Mouse (Mus musculus): Measurements from ENCODE around the gene Nxn. TPM values are rescaled to one million over a fixed set of nuclear protein-coding genes. Genes with fewer than 3 reads are reported as not detected.

Gene Nxn
- polyA plus RNA-seq, 1 experiment: 9.2 TPM

- no peak overlapping the region for H3K27ac ChIP-seq (ENCODE audit: insufficient read depth, low read length)
- TF ChIP-seq POLR2A (IDR thresholded peaks at IDR 0.05; ENCODE audit: extremely low read depth, insufficient read depth, low read length) (no peak), CTCF (IDR thresholded peaks at IDR 0.05; ENCODE audit: extremely low read depth, insufficient read depth, low read length) (no peak)
- peaks cover 2% of the 10 kb centered on the region; the same call in 1 of the 2 replicates for H3K4me1 ChIP-seq (ENCODE audit: control insufficient read depth, insufficient read depth, low read length)
- H3K4me3 ChIP-seq (ENCODE audit: insufficient read depth, low read length): no peak overlapping the region
Measured at GRCm38 (mm10) chr11:76372534-76372933, 26.4 kb downstream of the Nxn start.

GRCm38 (mm10) chr11:76372120-76372519, 26.8 kb downstream of the Nxn start:
- Histone ChIP-seq H3K4me3 (ENCODE audit: insufficient read depth, low read length) (no peak overlapping the region), H3K4me1 (ENCODE audit: control insufficient read depth, insufficient read depth, low read length) (peaks cover 2% of the 10 kb centered on the region; the same call in 1 of the 2 replicates), H3K27ac (ENCODE audit: insufficient read depth, low read length) (no peak overlapping the region)
- no peak for TF ChIP-seq CTCF (IDR thresholded peaks at IDR 0.05; ENCODE audit: extremely low read depth, insufficient read depth, low read length)
- no peak for TF ChIP-seq POLR2A (IDR thresholded peaks at IDR 0.05; ENCODE audit: extremely low read depth, insufficient read depth, low read length)

DNA sequence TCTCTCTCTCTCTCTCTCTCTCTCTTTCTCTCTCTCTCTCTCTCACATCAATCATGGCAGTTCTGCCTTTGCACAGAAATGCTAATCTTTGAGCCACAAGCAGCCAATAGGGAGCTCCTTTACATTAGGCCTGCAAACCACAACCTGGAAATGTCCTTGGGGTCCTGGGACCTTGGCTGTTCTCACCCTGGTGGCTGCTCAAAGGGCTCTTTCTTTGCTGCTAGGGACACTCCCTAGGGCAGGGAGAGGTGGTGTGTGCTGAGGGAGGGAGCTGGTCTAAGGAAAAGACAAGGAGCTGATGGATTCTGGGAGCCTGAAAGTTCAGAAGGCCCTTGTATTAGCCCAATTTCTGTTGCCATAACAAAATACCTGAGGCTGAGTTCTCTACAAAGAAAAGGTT, 28.4 kb downstream of the Nxn start:
- Histone ChIP-seq H3K4me3 (ENCODE audit: insufficient read depth, low read length) (no peak overlapping the region), H3K27ac (ENCODE audit: insufficient read depth, low read length) (no peak overlapping the region), H3K4me1 (ENCODE audit: control insufficient read depth, insufficient read depth, low read length) (peaks cover 2% of the 10 kb centered on the region; the same call in 1 of the 2 replicates)
- TF ChIP-seq POLR2A (IDR thresholded peaks at IDR 0.05; ENCODE audit: extremely low read depth, insufficient read depth, low read length) (no peak), CTCF (IDR thresholded peaks at IDR 0.05; ENCODE audit: extremely low read depth, insufficient read depth, low read length) (no peak)

GRCm38 (mm10) chr11:76366720-76367119, 32.2 kb downstream of the Nxn start:
- Histone ChIP-seq H3K4me3 (ENCODE audit: insufficient read depth, low read length) (no peak overlapping the region), H3K4me1 (ENCODE audit: control insufficient read depth, insufficient read depth, low read length) (no peaks in the 10 kb centered on the region), H3K27ac (ENCODE audit: insufficient read depth, low read length) (no peak overlapping the region)
- TF ChIP-seq POLR2A (IDR thresholded peaks at IDR 0.05; ENCODE audit: extremely low read depth, insufficient read depth, low read length) (no peak), CTCF (IDR thresholded peaks at IDR 0.05; ENCODE audit: extremely low read depth, insufficient read depth, low read length) (no peak)

- H3K4me1 ChIP-seq (ENCODE audit: control insufficient read depth, insufficient read depth, low read length): no peaks in the 10 kb centered on the region
- H3K4me3 ChIP-seq (ENCODE audit: insufficient read depth, low read length): no peak overlapping the region
- TF ChIP-seq POLR2A (IDR thresholded peaks at IDR 0.05; ENCODE audit: extremely low read depth, insufficient read depth, low read length) (no peak), CTCF (IDR thresholded peaks at IDR 0.05; ENCODE audit: extremely low read depth, insufficient read depth, low read length) (no peak)
- H3K27ac ChIP-seq (ENCODE audit: insufficient read depth, low read length): no peak overlapping the region
Measured at GRCm38 (mm10) chr11:76364038-76364437, 34.9 kb downstream of the Nxn start.

- H3K27ac ChIP-seq (ENCODE audit: insufficient read depth, low read length): no peak overlapping the region
Measured at GRCm38 (mm10) chr11:76363636-76364035, 35.3 kb downstream of the Nxn start.

GRCm38 (mm10) chr11:76363178-76363577, 35.8 kb downstream of the Nxn start:
- TF ChIP-seq CTCF (IDR thresholded peaks at IDR 0.05; ENCODE audit: extremely low read depth, insufficient read depth, low read length) (no peak), POLR2A (IDR thresholded peaks at IDR 0.05; ENCODE audit: extremely low read depth, insufficient read depth, low read length) (no peak)

More at GRCm38 (mm10) chr11:76363636-76364035, 35.3 kb downstream of the Nxn start:
- Histone ChIP-seq H3K4me3 (ENCODE audit: insufficient read depth, low read length) (no peak overlapping the region), H3K4me1 (ENCODE audit: control insufficient read depth, insufficient read depth, low read length) (no peaks in the 10 kb centered on the region)
- TF ChIP-seq POLR2A (IDR thresholded peaks at IDR 0.05; ENCODE audit: extremely low read depth, insufficient read depth, low read length): no peak
- TF ChIP-seq CTCF (IDR thresholded peaks at IDR 0.05; ENCODE audit: extremely low read depth, insufficient read depth, low read length): no peak

GRCm38 (mm10) chr11:76361422-76361821, 37.5 kb downstream of the Nxn start:
- TF ChIP-seq CTCF (IDR thresholded peaks at IDR 0.05; ENCODE audit: extremely low read depth, insufficient read depth, low read length) (no peak), POLR2A (IDR thresholded peaks at IDR 0.05; ENCODE audit: extremely low read depth, insufficient read depth, low read length) (no peak)
- no peaks in the 10 kb centered on the region for H3K4me1 ChIP-seq (ENCODE audit: control insufficient read depth, insufficient read depth, low read length)
- no peak overlapping the region for H3K4me3 ChIP-seq (ENCODE audit: insufficient read depth, low read length)
- H3K27ac ChIP-seq (ENCODE audit: insufficient read depth, low read length): no peak overlapping the region

More at GRCm38 (mm10) chr11:76363178-76363577, 35.8 kb downstream of the Nxn start:
- H3K4me3 ChIP-seq (ENCODE audit: insufficient read depth, low read length): no peak overlapping the region
- H3K27ac ChIP-seq (ENCODE audit: insufficient read depth, low read length): no peak overlapping the region
- no peaks in the 10 kb centered on the region for H3K4me1 ChIP-seq (ENCODE audit: control insufficient read depth, insufficient read depth, low read length)

- Histone ChIP-seq H3K4me3 (ENCODE audit: insufficient read depth, low read length) (no peak overlapping the region), H3K27ac (ENCODE audit: insufficient read depth, low read length) (no peak overlapping the region), H3K4me1 (ENCODE audit: control insufficient read depth, insufficient read depth, low read length) (no peaks in the 10 kb centered on the region)
- TF ChIP-seq CTCF (IDR thresholded peaks at IDR 0.05; ENCODE audit: extremely low read depth, insufficient read depth, low read length) (no peak), POLR2A (IDR thresholded peaks at IDR 0.05; ENCODE audit: extremely low read depth, insufficient read depth, low read length) (no peak)
Measured at GRCm38 (mm10) chr11:76360255-76360654, 38.7 kb downstream of the Nxn start.

DNA sequence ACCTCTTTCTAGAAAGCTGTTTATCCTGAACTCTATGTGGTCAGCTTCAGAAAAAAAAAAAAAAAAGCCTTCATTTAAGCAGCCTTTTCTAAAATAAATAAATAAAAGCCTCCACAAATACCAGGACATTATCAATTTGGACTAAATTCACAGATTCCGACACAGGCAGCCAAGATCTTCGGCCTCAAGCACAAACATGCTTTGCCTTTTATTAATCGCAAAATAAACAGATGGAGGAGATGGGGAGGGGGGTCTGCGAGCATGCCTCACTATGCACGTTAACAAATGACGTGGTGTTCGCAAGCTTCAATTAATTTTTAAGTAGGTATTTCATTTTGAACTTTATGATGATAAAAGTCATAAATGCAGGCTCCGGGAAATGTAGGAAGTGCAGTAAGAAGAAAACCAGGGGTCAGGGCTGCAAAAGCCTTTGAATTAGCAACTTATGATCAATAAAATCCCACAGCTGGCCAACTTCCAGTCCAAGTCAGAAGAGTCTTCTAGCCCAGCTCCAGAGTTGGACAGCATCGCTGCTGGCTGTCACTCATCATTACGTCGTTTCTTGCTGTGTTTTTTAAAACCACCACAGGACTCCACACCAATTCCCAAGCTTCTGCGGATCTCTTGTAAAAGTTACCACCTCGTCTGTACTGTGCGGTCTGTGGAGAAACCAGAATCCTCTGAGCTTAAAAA, 40.2 kb downstream of the Nxn start:
- Histone ChIP-seq H3K27ac (ENCODE audit: insufficient read depth, low read length) (no peak overlapping the region), H3K4me1 (ENCODE audit: control insufficient read depth, insufficient read depth, low read length) (no peaks in the 10 kb centered on the region), H3K4me3 (ENCODE audit: insufficient read depth, low read length) (no peak overlapping the region)
- TF ChIP-seq CTCF (IDR thresholded peaks at IDR 0.05; ENCODE audit: extremely low read depth, insufficient read depth, low read length): no peak
- no peak for TF ChIP-seq POLR2A (IDR thresholded peaks at IDR 0.05; ENCODE audit: extremely low read depth, insufficient read depth, low read length)

Data from cortical plate, adult 2 months (tissue).